ENCODE assay signal across 10 mouse cellular contexts in the genomic region with DNA sequence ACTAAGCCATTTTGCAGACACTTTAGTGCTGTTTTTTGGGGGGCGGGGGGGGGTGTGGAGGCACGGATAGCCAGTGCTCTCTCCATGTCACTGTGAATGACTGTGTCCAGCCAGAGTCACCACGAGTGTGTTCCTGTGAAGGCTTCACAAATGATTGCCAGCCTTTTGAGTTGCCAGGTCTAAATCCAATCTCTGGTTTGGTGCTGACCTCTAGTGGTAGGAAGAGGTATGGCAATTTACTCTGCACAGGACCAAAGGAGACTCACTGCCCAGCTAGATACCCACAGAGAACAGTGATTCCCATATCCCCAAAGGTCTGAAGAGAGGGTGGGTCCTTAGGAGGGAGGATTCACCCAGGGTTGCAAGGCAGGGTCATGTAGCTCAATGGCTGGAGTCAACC. TPM values are rescaled to one million over a fixed set of nuclear protein-coding genes. Genes with fewer than 3 reads are reported as not detected.
DNase-seq lines count a peak whose midpoint lies in the region; ATAC-seq and TF ChIP-seq lines count a peak whose summit lies in the region.
"Had no signal": no experiment of that assay in that cellular context is flagged by ENCODE, and none has a peak within 500 bp of the region (broad histone marks: within the 10 kb centered on the region; RNA-seq: fewer than 3 reads in every experiment).

No protein-coding gene starts in this region.

- H3K4me3 ChIP-seq in heart, embryonic 12.5 days, result no peak overlapping the region
- H3K4me3 ChIP-seq in hindbrain, embryonic 16.5 days (ENCODE audit: low read length), result no peak overlapping the region

- H3K4me2 ChIP-seq in heart, embryonic 12.5 days, result no peak overlapping the region
- no peak overlapping the region for H3K4me2 ChIP-seq in hindbrain, embryonic 16.5 days (ENCODE audit: low read length)

- H3K9me3 ChIP-seq in heart, embryonic 12.5 days (replicated peaks), result no peaks in the 10 kb centered on the region
- no peaks in the 10 kb centered on the region for H3K9me3 ChIP-seq in hindbrain, embryonic 16.5 days (ENCODE audit: control insufficient read depth, low read length)

- no peak for ATAC-seq in heart, embryonic 12.5 days (ENCODE audit: insufficient number of reproducible peaks, low FRiP score)
- ATAC-seq in erythroid progenitor cell, adult 5-6 weeks (replicated peaks; ENCODE audit: low FRiP score, poor library complexity, severe bottlenecking), result peak; percentile 55
- ATAC-seq in hindbrain, embryonic 16.5 days, result peak; percentile 57
- ATAC-seq: Patski had no signal

- peaks cover 31% of the 10 kb centered on the region for H3K36me3 ChIP-seq in heart, embryonic 12.5 days
- H3K36me3 ChIP-seq in hindbrain, embryonic 16.5 days (ENCODE audit: control insufficient read depth, insufficient read depth, low read length), result no peaks in the 10 kb centered on the region

- no peaks in the 10 kb centered on the region for H3K27me3 ChIP-seq in heart, embryonic 12.5 days (replicated peaks)
- no peaks in the 10 kb centered on the region for H3K27me3 ChIP-seq in hindbrain, embryonic 16.5 days (replicated peaks; ENCODE audit: control insufficient read depth, insufficient read depth, low read length)
- H3K27me3 ChIP-seq: Patski had no signal

- DNase-seq in heart, adult 18-20 months, result peak; percentile 76 to 86
- DNase-seq in brain, embryonic 14.5 days (ENCODE audit: low read depth), result peak; percentile 91
- peak; percentile 77 to 85 for DNase-seq in layer of hippocampus, postnatal 10 days (ENCODE audit: low spot score in 2 of 2)
- DNase-seq in lung, postnatal 36 days, result peak; percentile 92
- DNase-seq in right cerebral cortex, postnatal 14 days, result peak; percentile 50

- peaks cover 19% of the 10 kb centered on the region for H3K4me1 ChIP-seq in heart, embryonic 12.5 days (replicated peaks)
- peaks cover 17% of the 10 kb centered on the region for H3K4me1 ChIP-seq in hindbrain, embryonic 16.5 days (ENCODE audit: control insufficient read depth, insufficient read depth, low read depth, low read length)

- H3K9ac ChIP-seq in heart, embryonic 12.5 days, result no peak overlapping the region
- H3K9ac ChIP-seq in hindbrain, embryonic 16.5 days (ENCODE audit: low read depth, low read length), result no peak overlapping the region

- peak; percentile 92 for TF ChIP-seq CTCF in brain, embryonic 14.5 days (IDR thresholded peaks at IDR 0.05; ENCODE audit: borderline replicate concordance, extremely low read depth, insufficient read depth, insufficient read length)

- WGBS in heart, embryonic 12.5 days, result 0% methylated on average over 3 of the region's 3 CpGs
- 2% methylated on average over 3 of the region's 3 CpGs for WGBS in hindbrain, embryonic 16.5 days

- H3K27ac ChIP-seq in heart, embryonic 12.5 days (ENCODE audit: poor library complexity, severe bottlenecking), result no peak overlapping the region
- no peak overlapping the region; the same call in 1 of the 2 replicates for H3K27ac ChIP-seq in hindbrain, embryonic 16.5 days (ENCODE audit: low read depth, low read length)
- H3K27ac ChIP-seq: macrophage had no signal

- TF ChIP-seq POLR2A in brain, embryonic 14.5 days (IDR thresholded peaks at IDR 0.05; ENCODE audit: borderline replicate concordance, extremely low read depth, insufficient read depth, insufficient read length, poor library complexity, severe bottlenecking), result no peak

RNA-seq across cellular contexts. Expression of a gene that starts 15.1 kb away (rescaled TPM):
- not detected for total RNA-seq in heart, adult 18-20 months (2021)
- 0.85 and 1.3 TPM in 2 replicates for polyA plus RNA-seq in heart, embryonic 12.5 days (2016; fragmentation: Nextera tagmentation; extraction: Ambion mirVana)
- polyA plus RNA-seq in brain, embryonic 14.5 days (2012; rRNA removed), result 13.2 and 17.9 TPM in 2 replicates
- not detected in 2 replicates for total RNA-seq in erythroid progenitor cell, adult 5-6 weeks (2015; ENCODE audit: low replicate concordance)
- total RNA-seq in erythroid progenitor cell, adult 5-6 weeks (2017; ENCODE audit: low replicate concordance), result not detected in 2 replicates
- polyA plus RNA-seq in hindbrain, embryonic 16.5 days (2015; fragmentation: Nextera tagmentation; extraction: Ambion mirVana), result 0.54 and 1.6 TPM in 2 replicates
- total RNA-seq in layer of hippocampus, postnatal 10 days (2021), result 1 to 10 TPM; 4.8 to 6.2 TPM
- polyA plus RNA-seq: macrophage had no signal

RNA-seq across cellular contexts. Expression of a gene that starts 32.8 kb away (rescaled TPM):
- total RNA-seq in heart, adult 18-20 months (2021), result 100 to 1,000 TPM; 359 to 372 TPM
- 459 and 490 TPM in 2 replicates for polyA plus RNA-seq in heart, embryonic 12.5 days (2016; fragmentation: Nextera tagmentation; extraction: Ambion mirVana)
- 722 and 820 TPM in 2 replicates for polyA plus RNA-seq in brain, embryonic 14.5 days (2012; rRNA removed)
- 386 and 406 TPM in 2 replicates for total RNA-seq in erythroid progenitor cell, adult 5-6 weeks (2015; ENCODE audit: low replicate concordance)
- total RNA-seq in erythroid progenitor cell, adult 5-6 weeks (2017; ENCODE audit: low replicate concordance), result 293 and 564 TPM in 2 replicates
- polyA plus RNA-seq in hindbrain, embryonic 16.5 days (2015; fragmentation: Nextera tagmentation; extraction: Ambion mirVana), result 398 and 428 TPM in 2 replicates
- total RNA-seq in layer of hippocampus, postnatal 10 days (2021), result 100 to 1,000 TPM; 314 to 330 TPM

Comparison
In these comparisons a context has a peak if more than half of its experiments do, and no peak if none do; other contexts are left out.
1. RNA of a gene that starts 15.1 kb away (total RNA-seq): 4.8 to 6.2 TPM in layer of hippocampus, postnatal 10 days; not detected in heart, adult 18-20 months and not detected in erythroid progenitor cell, adult 5-6 weeks; every median in the first group is over 4 times any median in the second.
2. Peak in every context shown above with its lines, with median percentiles within 50 percentile points of each other: DNase-seq.